In genomic region chr15:3237963-3238362, GRCm38 (mm10) we compare ENCODE assay signal across 20 mouse cellular contexts. TPM values are rescaled to one million over a fixed set of nuclear protein-coding genes. Genes with fewer than 3 reads are reported as not detected.
DNase-seq lines count a peak whose midpoint lies in the region; ATAC-seq and TF ChIP-seq lines count a peak whose summit lies in the region.
"Had no signal": no experiment of that assay in that cellular context is flagged by ENCODE, and none has a peak within 500 bp of the region (broad histone marks: within the 10 kb centered on the region; RNA-seq: fewer than 3 reads in every experiment).

No protein-coding gene starts in this region.

- no peak for TF ChIP-seq CTCF in forebrain, postnatal 0 days (IDR thresholded peaks at IDR 0.05; ENCODE audit: low read depth)
- no peak for TF ChIP-seq CTCF in layer of hippocampus, adult 2 months (conservative IDR thresholded peaks at IDR 0.05)

- H3K4me3 ChIP-seq in forebrain, postnatal 0 days (ENCODE audit: low read depth, low read length) = no peak overlapping the region
- no peak overlapping the region for H3K4me3 ChIP-seq in forebrain, embryonic 11.5 days (ENCODE audit: low read depth, low read length)
- H3K4me3 ChIP-seq in layer of hippocampus, adult 2 months = no peak overlapping the region
- H3K4me3 ChIP-seq: forebrain, embryonic 12.5 days; heart, embryonic 10.5 days; hindbrain, embryonic 15.5 days; limb, embryonic 10.5 days; megakaryocyte, embryonic 14.5 days; myocyte had no signal

- H3K4me2 ChIP-seq in forebrain, postnatal 0 days (ENCODE audit: low read depth) = no peak overlapping the region
- H3K4me2 ChIP-seq in forebrain, embryonic 11.5 days (ENCODE audit: low read depth, low read length, severe bottlenecking) = no peak overlapping the region
- H3K4me2 ChIP-seq: forebrain, embryonic 12.5 days; hindbrain, embryonic 15.5 days had no signal

- no peak overlapping the region for H3K9ac ChIP-seq in forebrain, postnatal 0 days
- H3K9ac ChIP-seq in forebrain, embryonic 11.5 days (ENCODE audit: low read length) = no peak overlapping the region
- H3K9ac ChIP-seq: forebrain, embryonic 12.5 days; hindbrain, embryonic 15.5 days had no signal

- no peaks in the 10 kb centered on the region for H3K36me3 ChIP-seq in forebrain, postnatal 0 days (ENCODE audit: insufficient read depth)
- no peaks in the 10 kb centered on the region for H3K36me3 ChIP-seq in forebrain, embryonic 11.5 days (ENCODE audit: control insufficient read depth, insufficient read depth, low read length)
- H3K36me3 ChIP-seq: forebrain, embryonic 12.5 days; heart, embryonic 10.5 days; hindbrain, embryonic 15.5 days; limb, embryonic 10.5 days had no signal

- no peaks in the 10 kb centered on the region for H3K9me3 ChIP-seq in forebrain, postnatal 0 days (ENCODE audit: low read length)
- no peaks in the 10 kb centered on the region for H3K9me3 ChIP-seq in forebrain, embryonic 11.5 days (ENCODE audit: control insufficient read depth, low read length)
- H3K9me3 ChIP-seq: forebrain, embryonic 12.5 days; heart, embryonic 10.5 days; hindbrain, embryonic 15.5 days; limb, embryonic 10.5 days; megakaryocyte, embryonic 14.5 days had no signal

- ATAC-seq in forebrain, postnatal 0 days = peak; percentile 55
- ATAC-seq in forebrain, embryonic 11.5 days (replicated peaks; ENCODE audit: low FRiP score) = no peak
- ATAC-seq: intestine, postnatal 0 days had no signal

- H3K27me3 ChIP-seq in forebrain, postnatal 0 days (ENCODE audit: insufficient read depth, low read length) = no peaks in the 10 kb centered on the region
- H3K27me3 ChIP-seq in forebrain, embryonic 11.5 days (ENCODE audit: control insufficient read depth, insufficient read depth, low read length) = no peaks in the 10 kb centered on the region
- H3K27me3 ChIP-seq: forebrain, embryonic 12.5 days; hindbrain, embryonic 15.5 days; megakaryocyte, embryonic 14.5 days had no signal

- no peaks in the 10 kb centered on the region for H3K4me1 ChIP-seq in forebrain, postnatal 0 days (ENCODE audit: insufficient read depth)
- no peaks in the 10 kb centered on the region for H3K4me1 ChIP-seq in forebrain, embryonic 11.5 days (replicated peaks; ENCODE audit: control insufficient read depth, insufficient read depth, low read length)
- H3K4me1 ChIP-seq: forebrain, embryonic 12.5 days; hindbrain, embryonic 15.5 days; limb, embryonic 10.5 days had no signal

- DNase-seq in forebrain, postnatal 0 days = no peak
- no peak for DNase-seq in forebrain, embryonic 11.5 days (ENCODE audit: low spot score)
- peak in 1 of 2 experiments; percentile 11 for DNase-seq in layer of hippocampus, adult 2 months (ENCODE audit: low spot score in 2 of 2)
- DNase-seq in layer of hippocampus, postnatal 25 days (ENCODE audit: extremely low spot score in 1 of 2, low spot score in 1 of 2) = no peak
- DNase-seq in right cerebral cortex, adult 18-20 months = peak; percentile 18
- DNase-seq in right cerebral cortex, postnatal 4 days = no peak
- peak; percentile 49 for DNase-seq in telencephalon, adult 2 months (ENCODE audit: low read depth, low spot score)
- DNase-seq in ovary, postnatal 10 days (ENCODE audit: low spot score) = no peak
- DNase-seq: adrenal gland, adult 2 months; cerebellum, adult 11 months; cerebellum, postnatal 25 days; gastrocnemius, postnatal 25 days; lung, adult 2 months had no signal

- 86% methylated on average over 1 of the region's 1 CpGs for WGBS in forebrain, postnatal 0 days
- 83% methylated on average over 1 of the region's 1 CpGs for WGBS in forebrain, embryonic 11.5 days

- no peak overlapping the region for H3K27ac ChIP-seq in forebrain, postnatal 0 days (ENCODE audit: low read depth, low read length)
- no peak overlapping the region for H3K27ac ChIP-seq in forebrain, embryonic 11.5 days (ENCODE audit: low read depth, low read length)
- peak overlapping the region; percentile 80 for H3K27ac ChIP-seq in layer of hippocampus, adult 2 months
- H3K27ac ChIP-seq: forebrain, embryonic 12.5 days; heart, embryonic 10.5 days; hindbrain, embryonic 15.5 days; limb, embryonic 10.5 days had no signal

RNA-seq across cellular contexts. Expression of gene Selenop, which starts 30.4 kb away (rescaled TPM):
- total RNA-seq in forebrain, postnatal 0 days (2014; rRNA removed) = 207 and 212 TPM in 2 replicates
- polyA plus RNA-seq in forebrain, postnatal 0 days (2015; fragmentation: Nextera tagmentation; extraction: Ambion mirVana) = 171 and 182 TPM in 2 replicates
- 51.1 and 53.1 TPM in 2 replicates for polyA plus RNA-seq in forebrain, embryonic 11.5 days (2014; fragmentation: Nextera tagmentation; extraction: Ambion mirVana)
- total RNA-seq in layer of hippocampus, adult 2 months (2021) = 100 to 1,000 TPM; 292 to 295 TPM
- 100 to 1,000 TPM; 290 to 344 TPM for total RNA-seq in layer of hippocampus, postnatal 25 days (2021)

Comparison
In these comparisons a context has a peak if more than half of its experiments do, and no peak if none do; other contexts are left out.
1. DNase-seq: peak in right cerebral cortex, adult 18-20 months (single experiment) and telencephalon, adult 2 months (single experiment); none in forebrain, postnatal 0 days (single experiment), forebrain, embryonic 11.5 days (single experiment), layer of hippocampus, postnatal 25 days (0 of 2), right cerebral cortex, postnatal 4 days (single experiment) and ovary, postnatal 10 days (single experiment).